Mouse (Mus musculus): ENCODE results near the gene Olfr346. TPM values are rescaled to one million over a fixed set of nuclear protein-coding genes. Genes with fewer than 3 reads are reported as not detected.

Gene Olfr346
- polyA plus RNA-seq (2016; fragmentation: Nextera tagmentation; extraction: Ambion mirVana): not detected in 2 replicates

DNA sequence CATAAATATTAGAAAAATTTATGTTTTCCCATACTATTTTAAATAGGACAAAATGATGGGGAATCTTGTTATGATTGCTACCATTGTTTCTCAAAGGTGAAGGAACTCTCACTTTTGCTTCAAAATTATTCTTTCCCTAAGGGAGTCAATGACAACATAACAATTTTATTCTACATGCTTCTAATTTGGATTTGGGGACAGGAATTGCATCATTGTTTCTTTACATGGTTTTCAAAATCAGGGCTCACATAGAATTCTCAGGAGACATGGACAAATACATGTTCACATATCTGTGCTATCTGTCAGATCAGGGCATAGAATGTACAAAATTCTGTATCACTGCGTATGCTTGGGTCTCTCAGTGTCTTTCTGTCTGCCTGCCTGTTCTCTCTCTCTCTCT lies at the start of gene Olfr346:
Gene Olfr346, plus strand, starts transcription at position 301 of the 400 bp plus-strand sequence.
- no peak for ATAC-seq (ENCODE audit: low FRiP score, low read depth)
- H3K27ac ChIP-seq (replicated peaks): no peak within 1 kb of the TSS
- 71% methylated on average over 1 of the region's 1 CpGs for whole genome bisulfite sequencing

DNA sequence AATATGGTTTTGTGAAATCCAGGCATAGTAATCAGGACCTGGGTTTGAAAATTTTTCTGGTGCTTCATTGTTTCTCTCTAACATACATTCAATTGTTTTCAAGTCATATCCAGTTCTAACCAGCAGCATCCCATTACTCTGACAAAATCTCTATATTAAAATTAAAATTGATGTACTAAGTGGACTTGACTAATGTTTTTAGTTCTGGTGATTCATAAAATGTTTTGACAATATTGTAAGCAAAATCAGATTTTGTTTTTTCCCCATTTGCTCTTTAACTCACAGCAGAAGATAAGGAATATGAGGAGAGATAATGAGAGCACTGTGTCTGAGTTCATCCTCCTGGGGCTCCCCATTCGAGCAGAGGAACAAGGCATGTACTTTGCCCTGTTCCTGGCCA lies 45.8 kb upstream of the Olfr346 start, which contains the start of gene Olfr345:
Gene Olfr345, plus strand, starts transcription at position 301 of the 400 bp plus-strand sequence.
- Histone ChIP-seq H3K27ac (replicated peaks) (no peak within 1 kb of the TSS), H3K4me1 (no peaks in the 10 kb centered on the region), H3K4me2 (replicated peaks) (no peak within 1 kb of the TSS), H3K4me3 (no peak within 1 kb of the TSS), H3K36me3 (no peaks in the 10 kb centered on the region), H3K9ac (replicated peaks) (no peak within 1 kb of the TSS), H3K27me3 (no peaks in the 10 kb centered on the region), H3K9me3 (peaks cover 9% of the 10 kb centered on the region; the same call in 1 of the 2 replicates)
- WGBS: 65% methylated on average over 1 of the region's 1 CpGs
- ATAC-seq (ENCODE audit: low FRiP score, low read depth): no peak

More for the DNA sequence above, at the start of gene Olfr346:
- no peaks in the 10 kb centered on the region for H3K36me3 ChIP-seq
- H3K4me2 ChIP-seq (replicated peaks): no peak within 1 kb of the TSS
- no peaks in the 10 kb centered on the region for H3K27me3 ChIP-seq
- no peak within 1 kb of the TSS for H3K9ac ChIP-seq (replicated peaks)
- peaks cover 15% of the 10 kb centered on the region for H3K9me3 ChIP-seq
- no peaks in the 10 kb centered on the region for H3K4me1 ChIP-seq
- no peak within 1 kb of the TSS for H3K4me3 ChIP-seq

DNA sequence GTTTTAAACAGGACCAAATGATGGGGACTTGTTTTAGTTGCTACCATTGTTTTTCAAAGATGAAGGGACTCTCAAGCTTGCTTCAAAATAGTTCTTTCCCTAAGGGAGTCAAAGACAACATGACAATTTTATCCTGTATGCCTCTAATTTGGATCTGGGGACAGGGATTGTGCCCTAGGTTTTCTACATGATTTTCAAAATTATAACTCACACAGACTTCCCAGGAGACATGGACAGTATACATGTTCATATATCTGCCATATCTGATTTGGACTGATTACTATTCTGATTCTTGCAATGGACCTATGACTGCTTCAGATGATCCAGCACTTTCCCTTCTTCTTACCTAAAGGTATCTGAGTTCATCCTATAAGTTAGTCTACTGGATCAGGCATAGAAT lies 46.0 kb downstream of the Olfr346 start, which contains the start of gene Olfr347:
Gene Olfr347, plus strand, starts transcription at position 301 of the 400 bp plus-strand sequence.
- ATAC-seq (ENCODE audit: low FRiP score, low read depth): no peak
- Histone ChIP-seq H3K36me3 (no peaks in the 10 kb centered on the region), H3K4me2 (replicated peaks) (no peak within 1 kb of the TSS), H3K9me3 (peaks cover 18% of the 10 kb centered on the region), H3K9ac (replicated peaks) (no peak within 1 kb of the TSS), H3K27ac (replicated peaks) (no peak within 1 kb of the TSS), H3K27me3 (no peaks in the 10 kb centered on the region), H3K4me3 (no peak within 1 kb of the TSS), H3K4me1 (no peaks in the 10 kb centered on the region)

GRCm38 (mm10) chr2:36736226-36736625 lies 50.6 kb downstream of the Olfr346 start:
- H3K4me3 ChIP-seq: no peak overlapping the region
- no peak overlapping the region for H3K9ac ChIP-seq (replicated peaks)
- H3K27me3 ChIP-seq: no peaks in the 10 kb centered on the region
- H3K4me2 ChIP-seq (replicated peaks): no peak overlapping the region
- peaks cover 10% of the 10 kb centered on the region; the same call in 1 of the 2 replicates for H3K9me3 ChIP-seq
- no peaks in the 10 kb centered on the region for H3K4me1 ChIP-seq
- WGBS: 58% methylated on average over 3 of the region's 3 CpGs
- no peaks in the 10 kb centered on the region for H3K36me3 ChIP-seq
- no peak overlapping the region for H3K27ac ChIP-seq (replicated peaks)
- ATAC-seq (ENCODE audit: low FRiP score, low read depth): no peak

Other genes starting within 250 kb of the Olfr346 start
- gene Olfr340, start 233.2 kb upstream of the Olfr346 start, polyA plus RNA-seq (2016; fragmentation: Nextera tagmentation; extraction: Ambion mirVana): not detected in 2 replicates
- not detected in 2 replicates for gene Olfr341, start 203.3 kb upstream of the Olfr346 start, polyA plus RNA-seq (2016; fragmentation: Nextera tagmentation; extraction: Ambion mirVana)
- not detected in 2 replicates for gene Olfr342, start 160.8 kb upstream of the Olfr346 start, polyA plus RNA-seq (2016; fragmentation: Nextera tagmentation; extraction: Ambion mirVana)
- gene Olfr344, start 119.1 kb upstream of the Olfr346 start, polyA plus RNA-seq (2016; fragmentation: Nextera tagmentation; extraction: Ambion mirVana): not detected in 2 replicates
- not detected in 2 replicates for gene Olfr345, start 45.7 kb upstream of the Olfr346 start, polyA plus RNA-seq (2016; fragmentation: Nextera tagmentation; extraction: Ambion mirVana)
- gene Olfr347, start 46.1 kb downstream of the Olfr346 start, polyA plus RNA-seq (2016; fragmentation: Nextera tagmentation; extraction: Ambion mirVana): not detected in 2 replicates
- not detected in 2 replicates for gene Olfr348, start 98.5 kb downstream of the Olfr346 start, polyA plus RNA-seq (2016; fragmentation: Nextera tagmentation; extraction: Ambion mirVana)
- not detected in 2 replicates for gene Olfr50, start 104.8 kb downstream of the Olfr346 start, polyA plus RNA-seq (2016; fragmentation: Nextera tagmentation; extraction: Ambion mirVana)
- gene Olfr3, start 131.2 kb downstream of the Olfr346 start, polyA plus RNA-seq (2016; fragmentation: Nextera tagmentation; extraction: Ambion mirVana): not detected in 2 replicates
- not detected in 2 replicates for gene Olfr350, start 160.5 kb downstream of the Olfr346 start, polyA plus RNA-seq (2016; fragmentation: Nextera tagmentation; extraction: Ambion mirVana)
- gene Olfr351, start 176.9 kb downstream of the Olfr346 start, polyA plus RNA-seq (2016; fragmentation: Nextera tagmentation; extraction: Ambion mirVana): not detected in 2 replicates
- not detected in 2 replicates for gene Olfr352, start 182.7 kb downstream of the Olfr346 start, polyA plus RNA-seq (2016; fragmentation: Nextera tagmentation; extraction: Ambion mirVana)
- not detected in 2 replicates for gene Olfr353, start 207.1 kb downstream of the Olfr346 start, polyA plus RNA-seq (2016; fragmentation: Nextera tagmentation; extraction: Ambion mirVana)
- not detected in 2 replicates for gene Olfr354, start 219.9 kb downstream of the Olfr346 start, polyA plus RNA-seq (2016; fragmentation: Nextera tagmentation; extraction: Ambion mirVana)
- gene Olfr355, start 243.1 kb downstream of the Olfr346 start, polyA plus RNA-seq (2016; fragmentation: Nextera tagmentation; extraction: Ambion mirVana): not detected in 2 replicates